Mouse (Mus musculus): ENCODE results near the gene Gm12185. TPM values are rescaled to one million over a fixed set of nuclear protein-coding genes. Genes with fewer than 3 reads are reported as not detected.
"Not testable (repeated sequence)": the region's sequence is repeated elsewhere in the genome, so short reads cannot be mapped to it uniquely, and the experiment has no call there.

Gene Gm12185
- polyA plus RNA-seq, 2 experiments, result 0.02 TPM; not detected in 1

GRCm38 (mm10) chr11:48935291-48935690 is 56.7 kb downstream of the Gm12185 start:
- not testable (repeated sequence) for H3K4me2 ChIP-seq (ENCODE audit: low read depth); H3K27me3 ChIP-seq (ENCODE audit: control insufficient read depth, insufficient read depth, low read length); H3K9ac ChIP-seq (replicated peaks); ATAC-seq (ENCODE audit: insufficient read depth); H3K9me3 ChIP-seq (ENCODE audit: control insufficient read depth, low read length); H3K36me3 ChIP-seq (replicated peaks; ENCODE audit: control insufficient read depth, insufficient read depth, low read depth); H3K27ac ChIP-seq; H3K4me3 ChIP-seq (ENCODE audit: insufficient read depth in 1 of 2, low read depth in 2 of 2, low read length in 2 of 2); H3K4me1 ChIP-seq (replicated peaks; ENCODE audit: control insufficient read depth in 2 of 2, insufficient read depth in 2 of 2, low read length in 1 of 2); DNase-seq (ENCODE audit: low read depth in 3 of 3, low spot score in 3 of 3)
- no CpG with 5 or more reads among the region's 3 CpGs for WGBS (ENCODE audit: insufficient replicate concordance)

- WGBS (ENCODE audit: insufficient replicate concordance), result 50% methylated on average over 1 of the region's 1 CpGs
- not testable (repeated sequence) for H3K9ac ChIP-seq (replicated peaks); ATAC-seq (ENCODE audit: insufficient read depth); H3K4me3 ChIP-seq (ENCODE audit: insufficient read depth in 1 of 2, low read depth in 2 of 2, low read length in 2 of 2); H3K4me2 ChIP-seq (ENCODE audit: low read depth); H3K27me3 ChIP-seq (ENCODE audit: control insufficient read depth, insufficient read depth, low read length); H3K4me1 ChIP-seq (replicated peaks; ENCODE audit: control insufficient read depth in 2 of 2, insufficient read depth in 2 of 2, low read length in 1 of 2); H3K27ac ChIP-seq; DNase-seq (ENCODE audit: low read depth in 3 of 3, low spot score in 3 of 3); H3K9me3 ChIP-seq (ENCODE audit: control insufficient read depth, low read length); H3K36me3 ChIP-seq (replicated peaks; ENCODE audit: control insufficient read depth, insufficient read depth, low read depth)
Observed at GRCm38 (mm10) chr11:48933923-48934322, 58.1 kb downstream of the Gm12185 start.

- DNase-seq (ENCODE audit: low read depth in 3 of 3, low spot score in 3 of 3); ATAC-seq (ENCODE audit: insufficient read depth); H3K36me3 ChIP-seq (replicated peaks; ENCODE audit: control insufficient read depth, insufficient read depth, low read depth); H3K9ac ChIP-seq (replicated peaks); H3K4me1 ChIP-seq (replicated peaks; ENCODE audit: control insufficient read depth in 2 of 2, insufficient read depth in 2 of 2, low read length in 1 of 2); H3K27ac ChIP-seq; H3K27me3 ChIP-seq (ENCODE audit: control insufficient read depth, insufficient read depth, low read length); H3K4me3 ChIP-seq (ENCODE audit: insufficient read depth in 1 of 2, low read depth in 2 of 2, low read length in 2 of 2); H3K4me2 ChIP-seq (ENCODE audit: low read depth); H3K9me3 ChIP-seq (ENCODE audit: control insufficient read depth, low read length): not testable (repeated sequence)
- 29% methylated on average over 1 of the region's 1 CpGs for WGBS (ENCODE audit: insufficient replicate concordance)
Observed at GRCm38 (mm10) chr11:48933422-48933821, 58.6 kb downstream of the Gm12185 start.

- 82% methylated on average over 1 of the region's 1 CpGs for WGBS (ENCODE audit: insufficient replicate concordance)
- H3K9me3 ChIP-seq (ENCODE audit: control insufficient read depth, low read length); DNase-seq (ENCODE audit: low read depth in 3 of 3, low spot score in 3 of 3); H3K27ac ChIP-seq; H3K9ac ChIP-seq (replicated peaks); H3K4me2 ChIP-seq (ENCODE audit: low read depth); ATAC-seq (ENCODE audit: insufficient read depth); H3K27me3 ChIP-seq (ENCODE audit: control insufficient read depth, insufficient read depth, low read length); H3K4me3 ChIP-seq (ENCODE audit: insufficient read depth in 1 of 2, low read depth in 2 of 2, low read length in 2 of 2); H3K36me3 ChIP-seq (replicated peaks; ENCODE audit: control insufficient read depth, insufficient read depth, low read depth); H3K4me1 ChIP-seq (replicated peaks; ENCODE audit: control insufficient read depth in 2 of 2, insufficient read depth in 2 of 2, low read length in 1 of 2): not testable (repeated sequence)
Observed at GRCm38 (mm10) chr11:48928068-48928467, 64.0 kb downstream of the Gm12185 start.

GRCm38 (mm10) chr11:48926437-48926836 is 65.6 kb downstream of the Gm12185 start:
- not testable (repeated sequence) for H3K9me3 ChIP-seq (ENCODE audit: control insufficient read depth, low read length); H3K27me3 ChIP-seq (ENCODE audit: control insufficient read depth, insufficient read depth, low read length); H3K4me3 ChIP-seq (ENCODE audit: insufficient read depth in 1 of 2, low read depth in 2 of 2, low read length in 2 of 2); DNase-seq (ENCODE audit: low read depth in 3 of 3, low spot score in 3 of 3); H3K4me2 ChIP-seq (ENCODE audit: low read depth); H3K9ac ChIP-seq (replicated peaks); H3K36me3 ChIP-seq (replicated peaks; ENCODE audit: control insufficient read depth, insufficient read depth, low read depth); H3K27ac ChIP-seq; ATAC-seq (ENCODE audit: insufficient read depth); H3K4me1 ChIP-seq (replicated peaks; ENCODE audit: control insufficient read depth in 2 of 2, insufficient read depth in 2 of 2, low read length in 1 of 2)

GRCm38 (mm10) chr11:48923818-48924217 is 68.2 kb downstream of the Gm12185 start:
- H3K36me3 ChIP-seq (replicated peaks; ENCODE audit: control insufficient read depth, insufficient read depth, low read depth); H3K27me3 ChIP-seq (ENCODE audit: control insufficient read depth, insufficient read depth, low read length); ATAC-seq (ENCODE audit: insufficient read depth); H3K9me3 ChIP-seq (ENCODE audit: control insufficient read depth, low read length); H3K4me2 ChIP-seq (ENCODE audit: low read depth); H3K9ac ChIP-seq (replicated peaks); H3K27ac ChIP-seq; H3K4me1 ChIP-seq (replicated peaks; ENCODE audit: control insufficient read depth in 2 of 2, insufficient read depth in 2 of 2, low read length in 1 of 2); H3K4me3 ChIP-seq (ENCODE audit: insufficient read depth in 1 of 2, low read depth in 2 of 2, low read length in 2 of 2); DNase-seq (ENCODE audit: low read depth in 3 of 3, low spot score in 3 of 3): not testable (repeated sequence)
- 24% methylated on average over 5 of the region's 5 CpGs for WGBS (ENCODE audit: insufficient replicate concordance)
